Mouse (Mus musculus) retina, postnatal 7 days (tissue): ENCODE measurements around the gene AA467197.
A peak's percentile ranks its signal among the peaks of the same experiment; 100 is the strongest.

Experiments
- DNase-seq: peaks from one replicate; pipeline ENCODE4 v3.0.0-alpha.2; 2012; ENCODE audit warnings: low read depth, low spot score

The AA467197 gene

GRCm38 (mm10) chr2:122638029-122638428, 1.2 kb downstream of the AA467197 start:
- no peak for DNase-seq

DNA sequence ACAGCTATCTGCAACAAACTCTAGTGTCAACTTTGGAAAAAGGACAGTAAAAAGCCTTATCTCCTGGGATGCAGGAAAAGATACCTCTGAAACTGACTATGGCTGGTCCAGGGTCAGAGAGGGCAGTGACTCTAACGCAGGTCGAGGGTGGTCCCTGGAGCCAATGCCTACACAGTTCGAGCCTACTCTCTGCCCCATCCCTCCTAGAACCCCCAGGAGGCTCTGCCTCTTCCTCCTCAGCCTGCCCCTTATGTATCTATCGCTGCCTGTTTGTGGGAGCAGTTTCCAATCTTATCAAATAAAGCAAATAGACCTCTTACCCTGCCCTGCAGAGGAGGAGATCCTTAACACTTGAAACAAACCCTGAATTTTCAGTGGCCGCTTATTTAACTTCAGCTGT, 1.9 kb downstream of the AA467197 start:
- DNase-seq, result no peak

DNA sequence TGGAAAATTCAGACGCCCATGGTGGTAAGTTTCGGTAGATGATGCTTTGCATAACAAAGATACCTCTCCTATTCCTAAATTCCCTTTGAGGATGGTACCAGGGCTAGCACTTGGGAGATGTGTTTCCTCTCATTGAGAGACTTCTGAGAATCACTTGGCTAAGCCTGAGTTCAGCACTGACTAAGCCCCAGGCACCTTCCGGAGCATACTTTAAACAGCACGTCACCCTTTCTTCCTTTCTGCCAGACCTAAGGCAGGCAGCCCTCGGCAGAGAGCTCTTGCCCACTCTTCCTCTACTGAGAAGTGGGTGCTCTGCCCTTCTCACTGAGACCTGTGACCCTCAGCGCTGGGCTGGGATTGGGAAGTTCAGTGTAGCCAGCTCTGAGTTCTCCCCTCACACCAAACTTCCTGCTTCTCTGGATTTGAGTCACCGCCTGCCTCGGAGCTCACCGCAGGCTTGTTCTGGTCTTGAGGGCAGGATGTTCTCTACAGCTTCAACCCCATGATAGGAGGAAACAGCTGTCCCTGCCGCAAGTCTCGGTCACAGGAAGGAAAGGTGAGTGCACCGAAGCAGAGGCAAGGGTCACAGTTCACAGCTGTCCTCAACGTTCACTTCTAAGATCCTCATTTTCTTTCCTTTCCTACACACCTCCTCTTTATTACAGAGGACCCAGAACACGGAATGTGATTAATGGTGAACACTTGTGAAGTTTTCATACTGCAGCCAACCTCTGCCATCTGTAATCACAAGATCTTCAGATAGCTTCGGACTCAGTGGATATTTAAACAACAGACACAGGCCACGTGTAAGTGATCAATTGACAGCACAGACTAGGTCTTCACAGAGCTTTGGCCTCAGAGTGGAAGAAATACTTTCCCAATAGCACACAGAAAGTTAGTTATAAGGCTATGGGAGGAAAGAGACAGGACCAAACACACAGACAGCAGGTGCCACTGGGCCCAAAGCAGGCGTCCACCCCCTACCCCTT, 15.6 kb downstream of the AA467197 start:
- no peak for DNase-seq

- no peak for DNase-seq
Observed at GRCm38 (mm10) chr2:122656052-122656451, 19.3 kb downstream of the AA467197 start.

DNA sequence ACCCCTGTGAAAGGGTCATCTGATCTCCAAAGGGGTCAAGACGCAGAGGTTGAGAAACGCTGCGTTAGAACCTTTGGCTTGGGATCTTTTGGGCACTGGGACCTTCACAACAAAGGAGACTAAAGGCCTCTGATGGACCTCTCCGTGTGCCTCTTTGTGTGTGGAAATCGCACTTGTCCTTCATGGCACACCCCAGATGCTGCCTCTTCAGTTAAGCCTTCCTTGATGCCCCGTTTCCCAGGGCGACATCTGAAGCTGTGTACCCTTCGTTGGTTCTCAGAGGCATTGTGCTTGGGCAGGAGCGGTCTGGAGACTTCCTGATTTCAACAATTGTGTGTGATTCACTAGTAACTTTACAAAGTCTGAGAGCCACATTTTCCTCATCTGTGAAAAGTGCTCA, 20.0 kb downstream of the AA467197 start:
- DNase-seq, result no peak

DNA sequence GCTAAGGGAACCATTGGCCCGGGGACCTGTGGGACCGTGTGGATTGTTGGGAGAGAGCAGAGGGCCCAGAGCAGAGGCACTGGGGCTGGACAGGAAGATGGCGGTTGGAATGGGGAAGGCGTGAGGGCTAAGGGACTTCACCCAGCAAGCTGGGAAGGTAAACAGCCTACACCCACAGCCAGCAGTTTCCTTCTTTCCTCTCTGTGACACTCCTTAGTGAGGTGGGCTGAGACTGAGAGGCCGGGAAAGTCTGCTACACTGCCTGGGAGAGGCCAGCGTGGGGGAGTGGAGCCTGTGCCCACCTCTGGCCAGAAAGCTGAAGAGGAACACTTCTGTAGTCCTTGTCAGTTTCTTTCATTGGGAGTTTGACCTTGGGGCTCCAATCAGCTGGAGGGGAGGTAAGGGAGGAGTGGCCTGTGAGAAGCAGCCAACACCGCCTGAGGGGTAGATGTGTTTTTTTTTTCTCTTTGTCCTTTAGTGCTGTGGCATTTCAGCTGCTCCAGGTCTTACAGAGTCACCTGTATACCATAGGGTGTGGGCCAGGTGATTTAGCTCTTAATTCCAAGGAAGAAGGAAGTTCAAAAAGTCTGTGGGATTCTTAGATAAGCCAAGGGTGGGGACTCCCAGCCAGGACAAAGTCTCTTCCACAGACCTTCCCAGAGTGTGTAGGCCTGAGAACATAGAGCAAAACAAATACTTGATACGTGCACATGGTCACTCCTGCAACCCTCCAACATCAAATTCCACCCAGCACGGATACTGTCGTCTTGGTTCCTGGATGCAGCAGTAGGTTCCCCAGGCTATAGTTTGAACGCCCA, 21.1 kb downstream of the AA467197 start:
- DNase-seq, result no peak

DNA sequence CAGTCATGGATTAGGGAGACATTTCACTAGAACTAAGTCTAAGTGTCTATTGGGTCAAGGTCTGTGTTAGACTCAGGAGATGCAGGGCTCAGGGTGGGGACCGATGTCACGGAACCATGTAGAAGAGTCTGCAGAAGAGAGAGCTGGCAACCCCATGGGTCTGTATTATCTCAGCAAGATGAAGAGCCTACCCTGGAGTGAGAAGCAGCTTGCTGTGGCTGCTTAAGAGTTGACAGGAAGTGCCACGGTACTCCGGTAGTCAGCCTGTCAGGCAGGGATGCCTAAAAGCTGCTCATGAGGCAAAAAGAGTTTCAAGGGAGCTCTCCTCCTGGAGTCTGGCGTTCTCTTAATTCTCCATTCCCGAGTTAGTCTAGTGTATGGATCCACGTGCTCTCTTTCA, 23.0 kb downstream of the AA467197 start:
- no peak for DNase-seq

- no peak for DNase-seq
Observed at GRCm38 (mm10) chr2:122665253-122665972, 28.6 kb downstream of the AA467197 start.

- peak; percentile 23 for DNase-seq
Observed at GRCm38 (mm10) chr2:122665973-122666875, 29.4 kb downstream of the AA467197 start.

DNA sequence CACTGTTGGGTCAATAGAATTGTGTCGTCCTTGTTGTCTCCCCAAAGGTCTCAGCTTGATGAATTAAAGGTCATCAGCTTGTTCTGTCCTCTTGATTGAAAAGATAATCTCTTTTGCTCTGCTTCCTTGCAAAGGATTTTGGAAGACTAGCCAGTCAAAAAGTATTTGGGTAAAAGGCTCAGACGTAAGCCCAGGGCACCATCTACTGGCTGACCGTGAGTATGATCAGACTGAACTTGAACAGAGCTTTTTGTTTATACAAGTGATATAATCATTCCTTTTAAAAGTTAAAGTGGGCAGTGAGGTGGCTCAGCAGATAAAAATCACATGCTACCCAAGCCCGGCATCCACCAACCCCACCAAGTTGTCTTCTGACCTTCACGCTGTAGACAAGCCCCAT, 31.1 kb downstream of the AA467197 start:
- peak; percentile 9 for DNase-seq

DNA sequence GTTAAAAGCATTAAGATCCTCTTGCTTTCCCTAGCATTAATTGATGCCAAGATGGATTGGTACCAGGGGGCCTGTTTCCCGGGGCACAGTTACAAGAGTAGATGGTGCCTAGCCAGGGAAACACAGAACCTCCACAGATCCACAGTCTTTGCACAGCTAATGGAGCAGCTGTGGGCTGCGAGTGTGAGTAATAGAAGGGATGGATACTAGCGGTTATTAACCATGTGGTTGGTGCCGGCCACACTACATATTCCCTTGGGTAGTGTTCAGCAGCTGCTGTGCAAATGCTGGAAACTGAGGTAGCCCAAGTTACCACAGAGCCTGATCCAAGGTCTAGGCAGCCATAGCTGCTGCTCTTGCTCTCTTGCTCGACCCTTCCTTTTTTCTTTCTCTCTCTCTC, 34.9 kb downstream of the AA467197 start:
- no peak for DNase-seq

GRCm38 (mm10) chr2:122672841-122673240, 36.1 kb downstream of the AA467197 start:
- DNase-seq, result no peak

DNA sequence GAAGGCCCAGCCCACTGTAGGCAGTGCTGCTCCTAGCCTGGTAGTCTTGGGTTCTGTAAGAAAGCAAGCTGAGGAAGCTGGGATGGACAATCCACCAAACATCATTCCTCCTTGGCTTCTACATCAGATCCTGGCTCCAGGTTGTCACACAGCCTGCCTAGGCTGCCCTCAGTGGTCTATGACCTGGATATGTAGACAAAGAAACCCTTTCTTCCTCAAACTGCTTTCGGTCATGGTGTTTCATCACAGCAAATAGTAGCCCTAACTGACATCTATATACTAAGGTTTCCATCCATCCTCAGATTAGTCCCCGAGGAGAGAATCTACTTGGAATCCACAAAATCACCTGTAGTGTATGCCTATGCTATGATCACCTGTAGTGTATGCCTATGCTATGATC, 38.3 kb downstream of the AA467197 start:
- no peak for DNase-seq

GRCm38 (mm10) chr2:122681379-122682137, 44.8 kb downstream of the AA467197 start:
- DNase-seq, result no peak

DNA sequence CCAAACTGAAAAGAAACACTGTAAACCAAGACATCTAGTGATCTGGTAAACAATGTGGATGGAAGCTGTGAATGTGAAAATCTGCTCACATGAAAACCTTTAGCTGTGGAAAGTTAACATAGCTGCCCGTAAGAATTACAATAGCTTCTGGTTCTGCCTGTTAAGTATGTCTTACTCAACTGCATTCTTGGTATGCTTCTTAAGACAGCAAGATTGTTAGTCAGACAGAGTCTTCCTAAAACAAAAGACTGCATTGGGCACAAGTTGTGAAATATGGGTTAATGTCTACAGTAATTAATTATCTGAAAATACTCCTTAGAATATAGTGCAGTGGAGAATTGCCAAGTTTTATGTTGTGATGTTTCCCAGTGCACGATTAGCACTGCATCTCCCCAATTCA, 45.7 kb downstream of the AA467197 start:
- DNase-seq, result no peak

DNA sequence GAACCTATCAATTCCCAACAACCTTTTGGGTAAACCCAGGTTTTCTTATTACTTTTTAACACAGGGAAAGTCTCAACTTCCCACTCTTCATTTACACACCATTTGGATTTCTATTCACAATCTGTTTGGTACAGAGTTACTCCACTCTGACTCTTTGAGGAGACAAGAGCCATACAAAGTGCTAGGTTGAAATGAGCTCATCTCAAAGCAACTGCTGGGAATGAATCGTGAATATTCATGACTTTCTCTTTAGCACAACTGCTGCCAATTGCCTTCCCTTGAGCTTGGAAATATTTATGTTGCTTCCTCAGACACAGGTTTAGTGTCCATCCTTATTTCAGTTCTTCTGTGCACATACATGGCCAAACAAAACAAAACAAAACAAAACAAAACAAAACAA, 46.9 kb downstream of the AA467197 start:
- no peak for DNase-seq

DNA sequence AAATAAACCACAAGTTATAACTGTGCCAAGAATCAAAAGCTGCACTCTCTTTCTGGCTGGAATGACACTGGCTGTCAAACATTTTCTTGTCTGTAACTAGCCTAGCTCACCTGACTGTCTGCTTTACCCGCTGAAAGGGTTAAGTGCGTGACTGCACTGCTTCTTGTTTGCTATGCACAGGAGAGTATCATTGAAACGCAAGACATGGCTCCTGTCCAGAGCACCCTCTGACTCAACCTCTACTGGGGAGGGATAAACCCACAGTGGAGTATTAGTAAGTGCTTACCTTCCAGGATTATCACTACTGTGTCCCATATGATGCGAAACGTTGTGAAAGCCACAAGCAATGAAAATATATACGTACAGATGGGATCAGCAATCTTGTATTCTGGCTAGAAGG, 49.9 kb downstream of the AA467197 start:
- DNase-seq, result no peak
